Mouse (Mus musculus) limb, embryonic 14.5 days (tissue): ENCODE results near the gene Xpnpep1. TPM values are rescaled to one million over a fixed set of nuclear protein-coding genes. Genes with fewer than 3 reads are reported as not detected.

ENCODE experiments used
- ATAC-seq: fragments of 200-750 bp; cut with Nextera tagmentation; 2 replicates; pipeline ENCODE4 v1.8.0; 2017; ENCODE audit warnings: low read depth, moderate number of reproducible peaks, moderate TSS enrichment; ENCODE audit not compliant: low FRiP score
- DNase-seq: peaks from one replicate; pipeline ENCODE4 v3.0.0-alpha.2; 2015; ENCODE audit warnings: low spot score
- H3K27ac ChIP-seq: fragments of 300-500 bp; sonication (generic); replicated peaks from 2 replicates; pipeline ENCODE4 v1.5.1; 2014; ENCODE audit warnings: low read depth, mild to moderate bottlenecking, low read length, moderate library complexity, mixed read lengths
- H3K27me3 ChIP-seq: fragments of 300-500 bp; sonication (generic); 2 replicates; pipeline ENCODE4 v1.6.1; 2014; ENCODE audit warnings: low read length, mixed read lengths; ENCODE audit not compliant: control insufficient read depth, insufficient read depth
- H3K36me3 ChIP-seq: fragments of 300-500 bp; sonication (generic); 2 replicates; pipeline ENCODE4 v1.6.1; 2014; ENCODE audit warnings: mild to moderate bottlenecking, low read length, moderate library complexity, mixed read lengths; ENCODE audit not compliant: control insufficient read depth, insufficient read depth
- H3K4me1 ChIP-seq: fragments of 300-500 bp; sonication (generic); 2 replicates; pipeline ENCODE4 v1.6.1; 2014; ENCODE audit warnings: antibody characterized with exemption, low read length, mixed read lengths; ENCODE audit not compliant: control insufficient read depth, insufficient read depth
- H3K4me2 ChIP-seq: fragments of 300-500 bp; sonication (generic); replicated peaks from 2 replicates; pipeline ENCODE4 v1.6.1; 2014; ENCODE audit warnings: low read depth, mild to moderate bottlenecking, low read length, moderate library complexity; ENCODE audit not compliant: severe bottlenecking
- H3K4me3 ChIP-seq: fragments of 300-500 bp; sonication (generic); replicated peaks from 2 replicates; pipeline ENCODE4 v1.5.1; 2014; ENCODE audit warnings: low read length
- H3K9ac ChIP-seq: fragments of 300-500 bp; sonication (generic); 2 replicates; pipeline ENCODE4 v1.6.1; 2014; ENCODE audit warnings: mild to moderate bottlenecking, low read depth, low read length, moderate library complexity; ENCODE audit not compliant: severe bottlenecking
- H3K9me3 ChIP-seq: fragments of 300-500 bp; sonication (generic); 2 replicates; pipeline ENCODE4 v1.6.1; 2016; ENCODE audit warnings: low read length; ENCODE audit not compliant: control insufficient read depth
- POLR2A ChIP-seq: fragments of 200-500 bp; IDR thresholded peaks from 2 replicates; pipeline ENCODE4 v1.8.0; 2012; ENCODE audit warnings: inconsistent platforms, mild to moderate bottlenecking, moderate library complexity, borderline replicate concordance; ENCODE audit not compliant: insufficient read depth, insufficient read length; ENCODE audit errors: extremely low read depth
- WGBS: fragments of 180-500 bp; shearing (Covaris S2); extraction: QIAGEN DNeasy Blood & Tissue Kit; methylation state at CpG from one replicate; pipeline ENCODE4 v1.1.7; 2014; 5-methylcytosine and 5-hydroxymethylcytosine counted together
- polyA plus RNA-seq, 2 experiments: library from polyadenylated mRNA; depleted of rRNA in 1 of 2; stranded (reverse) in 1 of 2; unstranded in 1 of 2; fragments of >200 nt; fragmentation: Nextera tagmentation in 1 of 2; extraction: Ambion mirVana in 1 of 2; gene quantifications; 2 replicates each; pipeline versions ENCODE4 v1.2.1 to v1.2.3; 2012 to 2014

Xpnpep1 gene
- polyA plus RNA-seq, 2 experiments: 101 to 157 TPM

- H3K9me3 ChIP-seq: no peaks in the 10 kb centered on the region
- DNase-seq (no peak), ATAC-seq (no peak)
- no peak overlapping the region for H3K4me3 ChIP-seq
- no peaks in the 10 kb centered on the region for H3K36me3 ChIP-seq
- H3K27me3 ChIP-seq: no peaks in the 10 kb centered on the region
- no peak overlapping the region for H3K4me2 ChIP-seq
- no peak overlapping the region for H3K9ac ChIP-seq
- no peak for TF ChIP-seq POLR2A
- no peak overlapping the region for H3K27ac ChIP-seq
- WGBS: 76% methylated on average over 5 of the region's 5 CpGs
- peaks cover 42% of the 10 kb centered on the region for H3K4me1 ChIP-seq
These were observed 32.4 kb upstream of the Xpnpep1 start for GRCm38 (mm10) chr19:53072406-53072805.

- H3K9ac ChIP-seq: no peak overlapping the region
- H3K27ac ChIP-seq: no peak overlapping the region
- ATAC-seq: no peak
- no peaks in the 10 kb centered on the region for H3K36me3 ChIP-seq
- peaks cover 44% of the 10 kb centered on the region for H3K4me1 ChIP-seq
- no peaks in the 10 kb centered on the region for H3K27me3 ChIP-seq
- 26% methylated on average over 5 of the region's 5 CpGs for WGBS
- TF ChIP-seq POLR2A: no peak
- H3K4me3 ChIP-seq: no peak overlapping the region
- no peaks in the 10 kb centered on the region for H3K9me3 ChIP-seq
- H3K4me2 ChIP-seq: no peak overlapping the region
- DNase-seq: no peak
These were observed 31.6 kb upstream of the Xpnpep1 start for GRCm38 (mm10) chr19:53071651-53072050.

DNA sequence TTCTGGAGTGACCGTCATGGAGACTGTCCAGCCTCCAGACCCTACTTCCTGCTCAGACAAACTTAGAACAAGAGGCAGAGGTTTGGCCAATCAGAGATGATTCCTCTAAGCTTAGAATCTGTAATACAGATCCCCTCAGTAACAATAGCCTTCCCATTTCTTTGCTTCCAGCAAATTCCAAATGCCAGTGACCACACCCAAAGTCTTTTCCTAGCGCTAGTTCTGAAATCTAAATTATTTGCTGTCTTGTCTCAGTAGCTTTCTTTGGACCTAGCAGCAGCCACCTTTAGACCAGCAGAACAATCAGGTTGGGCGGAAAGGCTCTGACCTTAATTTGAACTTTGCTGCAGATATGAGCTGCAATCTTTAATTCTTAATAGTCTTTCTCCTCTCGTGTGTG, 30.9 kb upstream of the Xpnpep1 start:
- Histone ChIP-seq H3K4me2 (no peak overlapping the region), H3K4me1 (peaks cover 44% of the 10 kb centered on the region), H3K4me3 (no peak overlapping the region), H3K9me3 (no peaks in the 10 kb centered on the region), H3K27ac (no peak overlapping the region), H3K36me3 (no peaks in the 10 kb centered on the region), H3K9ac (no peak overlapping the region), H3K27me3 (no peaks in the 10 kb centered on the region)
- no peak for TF ChIP-seq POLR2A
- WGBS: 59% methylated on average over 4 of the region's 4 CpGs
- DNase-seq (no peak), ATAC-seq (no peak)

DNA sequence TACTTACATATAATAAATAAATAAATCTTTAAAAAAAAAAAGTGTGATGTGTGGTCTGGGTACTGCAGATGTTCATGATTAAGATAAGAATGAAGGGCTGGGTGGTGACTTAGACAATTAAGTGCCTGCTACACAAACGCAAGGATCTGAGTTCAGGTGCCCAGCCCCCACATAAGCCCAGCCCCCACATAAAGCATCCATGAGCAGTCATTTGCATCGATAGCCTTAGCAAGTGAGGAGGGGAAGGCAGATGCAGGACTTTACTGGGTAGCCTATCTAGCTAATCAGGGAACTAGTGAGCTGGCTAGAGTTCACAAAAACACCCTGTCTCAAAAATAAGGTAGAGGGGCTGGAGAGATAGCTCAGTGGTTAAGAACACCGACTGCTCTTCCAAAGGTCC, 29.4 kb upstream of the Xpnpep1 start:
- no peak overlapping the region for H3K27ac ChIP-seq
- H3K27me3 ChIP-seq: no peaks in the 10 kb centered on the region
- DNase-seq (no peak), ATAC-seq (no peak)
- 58% methylated on average over 3 of the region's 3 CpGs for WGBS
- H3K4me3 ChIP-seq: no peak overlapping the region
- no peaks in the 10 kb centered on the region for H3K36me3 ChIP-seq
- no peak overlapping the region for H3K9ac ChIP-seq
- H3K9me3 ChIP-seq: no peaks in the 10 kb centered on the region
- H3K4me1 ChIP-seq: peaks cover 42% of the 10 kb centered on the region
- H3K4me2 ChIP-seq: no peak overlapping the region
- TF ChIP-seq POLR2A: no peak

DNA sequence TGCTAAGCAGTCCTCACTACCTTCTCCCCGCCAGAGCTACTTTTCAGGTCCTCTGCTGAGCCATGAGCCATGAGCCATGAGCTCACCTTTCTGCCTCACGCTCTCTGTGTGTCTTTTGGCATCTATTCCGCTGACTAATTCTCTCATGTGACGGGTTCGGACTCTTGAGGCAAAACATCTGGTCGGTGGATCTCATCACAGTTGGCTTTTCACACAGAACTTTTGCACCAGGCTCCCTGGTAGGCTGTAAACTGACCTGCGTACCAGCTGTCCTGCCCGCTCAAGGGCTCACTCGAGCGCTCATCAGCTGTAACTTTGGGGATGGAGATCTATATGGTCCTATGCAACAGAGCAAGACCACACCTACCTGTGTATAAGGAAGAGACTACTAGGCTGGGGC, 26.9 kb upstream of the Xpnpep1 start:
- H3K9me3 ChIP-seq: no peaks in the 10 kb centered on the region
- H3K4me1 ChIP-seq: peaks cover 35% of the 10 kb centered on the region
- no peak overlapping the region for H3K9ac ChIP-seq
- H3K4me3 ChIP-seq: no peak overlapping the region
- TF ChIP-seq POLR2A: no peak
- no peaks in the 10 kb centered on the region for H3K36me3 ChIP-seq
- peak overlapping the region; percentile 26 for H3K4me2 ChIP-seq
- ATAC-seq (peak; percentile 70), DNase-seq (peak; percentile 77)
- no peaks in the 10 kb centered on the region for H3K27me3 ChIP-seq
- peak overlapping the region; percentile 65 for H3K27ac ChIP-seq
- WGBS: 20% methylated on average over 10 of the region's 10 CpGs

DNA sequence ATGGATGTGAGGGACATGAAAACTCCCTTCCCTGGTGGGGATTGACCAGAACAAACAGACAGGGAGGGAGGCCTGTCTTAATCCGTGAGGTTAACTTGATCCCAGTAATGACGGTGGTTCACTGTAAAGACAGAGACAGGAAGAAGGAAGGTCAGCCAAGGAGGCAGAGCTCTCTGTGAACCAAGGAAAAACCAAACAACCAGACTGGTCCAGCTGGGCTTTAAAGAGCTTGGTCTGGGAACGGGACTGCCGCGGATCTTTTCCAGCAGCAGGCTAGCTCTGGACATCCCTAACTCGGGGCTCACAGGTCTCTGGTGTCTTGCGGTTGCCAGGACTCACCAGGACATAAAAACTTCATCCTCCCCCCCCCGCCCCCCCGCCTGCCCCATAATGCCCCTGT, 26.5 kb upstream of the Xpnpep1 start:
- Histone ChIP-seq H3K4me1 (peaks cover 32% of the 10 kb centered on the region), H3K9ac (no peak overlapping the region), H3K9me3 (no peaks in the 10 kb centered on the region), H3K27me3 (no peaks in the 10 kb centered on the region), H3K36me3 (no peaks in the 10 kb centered on the region), H3K4me3 (no peak overlapping the region), H3K27ac (peak overlapping the region; percentile 65), H3K4me2 (peak overlapping the region; percentile 26)
- ATAC-seq (peak; percentile 56), DNase-seq (peak; percentile 49)
- TF ChIP-seq POLR2A: no peak
- 32% methylated on average over 8 of the region's 9 CpGs for WGBS
